Mouse (Mus musculus) erythroblast, embryonic 14.5 days (primary cell): ENCODE measurements around the gene Gm8764. TPM values are rescaled to one million over a fixed set of nuclear protein-coding genes. Genes with fewer than 3 reads are reported as not detected.
"Not testable (repeated sequence)": the region's sequence is repeated elsewhere in the genome, so short reads cannot be mapped to it uniquely, and the experiment has no call there.

Experiments used
- H3K27me3 ChIP-seq: 2 replicates; pipeline ENCODE4 v1.6.1; 2012; ENCODE audit warnings: inconsistent platforms; ENCODE audit not compliant: control insufficient read depth
- H3K36me3 ChIP-seq: 2 replicates; pipeline ENCODE4 v1.6.1; 2012; ENCODE audit warnings: mild to moderate bottlenecking, inconsistent platforms; ENCODE audit not compliant: control insufficient read depth
- H3K4me1 ChIP-seq: 2 replicates; pipeline ENCODE4 v1.6.1; 2012; ENCODE audit warnings: inconsistent platforms; ENCODE audit not compliant: control insufficient read depth
- H3K4me3 ChIP-seq: replicated peaks from 2 replicates; pipeline ENCODE3; 2012; ENCODE audit warnings: moderate library complexity, mild to moderate bottlenecking, inconsistent platforms
- H3K9me3 ChIP-seq: 2 replicates; pipeline ENCODE4 v1.6.1; 2012; ENCODE audit warnings: low read length, inconsistent platforms, mixed read lengths; ENCODE audit not compliant: control insufficient read depth
- GATA1 ChIP-seq: IDR thresholded peaks from 2 replicates; pipeline ENCODE4 v1.6.1; 2012; ENCODE audit warnings: low read length, inconsistent platforms, mixed read lengths
- TAL1 ChIP-seq: IDR thresholded peaks from 3 replicates; pipeline ENCODE4 v1.6.1; 2012; ENCODE audit warnings: low read length, inconsistent platforms, mixed read lengths
- polyA plus RNA-seq: library from polyadenylated mRNA; stranded (reverse); fragments of >175 nt; gene quantifications from 2 replicates; pipeline ENCODE4 v1.2.3, GENCODE M21; 2012

Gene Gm8764
- not detected in 2 replicates for polyA plus RNA-seq

DNA sequence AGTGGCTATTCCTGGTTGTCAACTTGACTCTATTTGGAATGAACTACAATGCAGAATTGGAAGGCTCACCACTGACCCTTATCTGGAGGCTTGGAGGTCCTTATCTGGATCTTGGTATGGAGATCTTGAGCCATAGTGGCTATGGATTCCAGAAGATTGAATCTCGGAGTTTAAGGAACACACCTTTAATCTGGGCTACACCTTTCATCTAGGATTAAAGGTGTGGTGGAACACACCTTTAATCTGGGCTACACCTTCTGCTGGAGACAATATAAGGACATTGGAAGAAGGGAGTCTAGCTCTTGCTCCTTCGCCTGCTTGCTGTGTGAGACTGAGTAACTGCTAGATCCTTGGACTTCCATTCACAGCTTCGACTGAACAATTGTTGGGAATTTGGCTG, at the start of gene Gm8764:
TSS of gene Gm8764 (plus strand) at position 301 of the 400 bp plus-strand sequence.
- H3K27me3 ChIP-seq, H3K36me3 ChIP-seq, H3K9me3 ChIP-seq, H3K4me1 ChIP-seq, H3K4me3 ChIP-seq: not testable (repeated sequence)

DNA sequence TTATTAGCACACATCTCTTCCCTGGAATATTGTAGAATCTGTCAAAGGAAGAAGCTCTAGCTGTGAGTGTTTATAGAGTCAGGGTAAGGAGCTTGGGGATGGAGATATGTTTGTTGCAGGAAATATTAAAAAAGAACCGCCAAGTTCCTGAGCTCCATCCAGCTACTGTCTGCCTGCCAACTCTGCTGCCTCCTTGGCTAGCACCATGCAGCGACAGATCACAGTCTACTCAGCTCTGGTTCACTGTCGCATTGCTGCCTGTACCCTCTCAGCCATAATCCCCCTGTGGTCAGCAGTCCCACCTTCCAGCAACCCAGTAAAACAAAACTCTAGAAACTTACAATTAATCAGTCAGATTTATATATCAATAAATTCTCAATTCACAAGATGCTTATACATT, 49.8 kb upstream of the Gm8764 start:
- Histone ChIP-seq H3K4me3 (no peak overlapping the region), H3K4me1 (no peaks in the 10 kb centered on the region), H3K27me3 (no peaks in the 10 kb centered on the region), H3K36me3 (no peaks in the 10 kb centered on the region), H3K9me3 (no peaks in the 10 kb centered on the region; the same call in 1 of the 2 replicates)
- TF ChIP-seq GATA1 (no peak), TAL1 (no peak)

DNA sequence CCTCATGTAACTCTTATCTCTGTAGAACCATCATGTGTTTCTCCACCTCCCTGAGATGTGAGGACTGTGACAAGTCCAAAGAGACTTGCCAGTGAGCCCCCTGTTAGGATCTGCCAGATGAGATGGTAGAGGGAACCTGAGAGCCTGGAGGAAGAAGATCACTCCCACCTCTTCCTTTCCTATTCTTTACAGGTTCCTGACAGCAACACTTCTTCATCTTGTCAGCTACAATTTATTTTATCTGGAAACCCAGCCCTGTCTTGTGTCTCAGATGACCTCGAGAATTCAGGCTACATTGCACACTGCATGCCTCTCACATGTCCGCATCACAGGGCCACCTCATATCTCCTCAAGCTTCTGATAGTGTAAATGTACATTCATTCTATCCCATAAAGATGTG, 41.5 kb upstream of the Gm8764 start:
- TF ChIP-seq TAL1 (no peak), GATA1 (no peak)
- no peaks in the 10 kb centered on the region; the same call in 1 of the 2 replicates for H3K9me3 ChIP-seq
- H3K4me1 ChIP-seq, result no peaks in the 10 kb centered on the region
- no peaks in the 10 kb centered on the region for H3K27me3 ChIP-seq
- no peaks in the 10 kb centered on the region for H3K36me3 ChIP-seq
- no peak overlapping the region for H3K4me3 ChIP-seq

DNA sequence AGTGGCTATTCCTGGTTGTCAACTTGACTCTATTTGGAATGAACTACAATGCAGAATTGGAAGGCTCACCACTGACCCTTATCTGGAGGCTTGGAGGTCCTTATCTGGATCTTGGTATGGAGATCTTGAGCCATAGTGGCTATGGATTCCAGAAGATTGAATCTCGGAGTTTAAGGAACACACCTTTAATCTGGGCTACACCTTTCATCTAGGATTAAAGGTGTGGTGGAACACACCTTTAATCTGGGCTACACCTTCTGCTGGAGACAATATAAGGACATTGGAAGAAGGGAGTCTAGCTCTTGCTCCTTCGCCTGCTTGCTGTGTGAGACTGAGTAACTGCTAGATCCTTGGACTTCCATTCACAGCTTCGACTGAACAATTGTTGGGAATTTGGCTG, 17.1 kb upstream of the Gm8764 start, which contains the start of gene Gm21293:
TSS of gene Gm21293 (plus strand) at position 301 of the 400 bp plus-strand sequence.
- not testable (repeated sequence) for H3K4me1 ChIP-seq, H3K27me3 ChIP-seq, H3K4me3 ChIP-seq, H3K9me3 ChIP-seq, H3K36me3 ChIP-seq

DNA sequence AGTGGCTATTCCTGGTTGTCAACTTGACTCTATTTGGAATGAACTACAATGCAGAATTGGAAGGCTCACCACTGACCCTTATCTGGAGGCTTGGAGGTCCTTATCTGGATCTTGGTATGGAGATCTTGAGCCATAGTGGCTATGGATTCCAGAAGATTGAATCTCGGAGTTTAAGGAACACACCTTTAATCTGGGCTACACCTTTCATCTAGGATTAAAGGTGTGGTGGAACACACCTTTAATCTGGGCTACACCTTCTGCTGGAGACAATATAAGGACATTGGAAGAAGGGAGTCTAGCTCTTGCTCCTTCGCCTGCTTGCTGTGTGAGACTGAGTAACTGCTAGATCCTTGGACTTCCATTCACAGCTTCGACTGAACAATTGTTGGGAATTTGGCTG, 8.6 kb upstream of the Gm8764 start, which contains the start of gene Gm6763:
TSS of gene Gm6763 (plus strand) at position 301 of the 400 bp plus-strand sequence.
- H3K27me3 ChIP-seq, H3K4me3 ChIP-seq, H3K9me3 ChIP-seq, H3K4me1 ChIP-seq, H3K36me3 ChIP-seq: not testable (repeated sequence)

DNA sequence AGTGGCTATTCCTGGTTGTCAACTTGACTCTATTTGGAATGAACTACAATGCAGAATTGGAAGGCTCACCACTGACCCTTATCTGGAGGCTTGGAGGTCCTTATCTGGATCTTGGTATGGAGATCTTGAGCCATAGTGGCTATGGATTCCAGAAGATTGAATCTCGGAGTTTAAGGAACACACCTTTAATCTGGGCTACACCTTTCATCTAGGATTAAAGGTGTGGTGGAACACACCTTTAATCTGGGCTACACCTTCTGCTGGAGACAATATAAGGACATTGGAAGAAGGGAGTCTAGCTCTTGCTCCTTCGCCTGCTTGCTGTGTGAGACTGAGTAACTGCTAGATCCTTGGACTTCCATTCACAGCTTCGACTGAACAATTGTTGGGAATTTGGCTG, 8.4 kb downstream of the Gm8764 start, which contains the start of gene Gm21304:
TSS of gene Gm21304 (plus strand) at position 301 of the 400 bp plus-strand sequence.
- H3K27me3 ChIP-seq, H3K4me1 ChIP-seq, H3K9me3 ChIP-seq, H3K4me3 ChIP-seq, H3K36me3 ChIP-seq: not testable (repeated sequence)

DNA sequence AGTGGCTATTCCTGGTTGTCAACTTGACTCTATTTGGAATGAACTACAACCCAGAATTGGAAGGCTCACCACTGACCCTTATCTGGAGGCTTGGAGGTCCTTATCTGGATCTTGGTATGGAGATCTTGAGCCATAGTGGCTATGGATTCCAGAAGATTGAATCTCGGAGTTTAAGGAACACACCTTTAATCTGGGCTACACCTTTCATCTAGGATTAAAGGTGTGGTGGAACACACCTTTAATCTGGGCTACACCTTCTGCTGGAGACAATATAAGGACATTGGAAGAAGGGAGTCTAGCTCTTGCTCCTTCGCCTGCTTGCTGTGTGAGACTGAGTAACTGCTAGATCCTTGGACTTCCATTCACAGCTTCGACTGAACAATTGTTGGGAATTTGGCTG, 16.9 kb downstream of the Gm8764 start, which contains the start of gene Gm21312:
TSS of gene Gm21312 (plus strand) at position 301 of the 400 bp plus-strand sequence.
- H3K4me1 ChIP-seq, H3K4me3 ChIP-seq: not testable (repeated sequence)

DNA sequence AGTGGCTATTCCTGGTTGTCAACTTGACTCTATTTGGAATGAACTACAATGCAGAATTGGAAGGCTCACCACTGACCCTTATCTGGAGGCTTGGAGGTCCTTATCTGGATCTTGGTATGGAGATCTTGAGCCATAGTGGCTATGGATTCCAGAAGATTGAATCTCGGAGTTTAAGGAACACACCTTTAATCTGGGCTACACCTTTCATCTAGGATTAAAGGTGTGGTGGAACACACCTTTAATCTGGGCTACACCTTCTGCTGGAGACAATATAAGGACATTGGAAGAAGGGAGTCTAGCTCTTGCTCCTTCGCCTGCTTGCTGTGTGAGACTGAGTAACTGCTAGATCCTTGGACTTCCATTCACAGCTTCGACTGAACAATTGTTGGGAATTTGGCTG, 25.4 kb downstream of the Gm8764 start, which contains the start of gene Gm20765:
TSS of gene Gm20765 (plus strand) at position 301 of the 400 bp plus-strand sequence.
- not testable (repeated sequence) for H3K36me3 ChIP-seq, H3K27me3 ChIP-seq, H3K9me3 ChIP-seq, H3K4me1 ChIP-seq, H3K4me3 ChIP-seq

More for the DNA sequence above, 16.9 kb downstream of the Gm8764 start, which contains the start of gene Gm21312:
- not testable (repeated sequence) for H3K9me3 ChIP-seq, H3K36me3 ChIP-seq, H3K27me3 ChIP-seq

DNA sequence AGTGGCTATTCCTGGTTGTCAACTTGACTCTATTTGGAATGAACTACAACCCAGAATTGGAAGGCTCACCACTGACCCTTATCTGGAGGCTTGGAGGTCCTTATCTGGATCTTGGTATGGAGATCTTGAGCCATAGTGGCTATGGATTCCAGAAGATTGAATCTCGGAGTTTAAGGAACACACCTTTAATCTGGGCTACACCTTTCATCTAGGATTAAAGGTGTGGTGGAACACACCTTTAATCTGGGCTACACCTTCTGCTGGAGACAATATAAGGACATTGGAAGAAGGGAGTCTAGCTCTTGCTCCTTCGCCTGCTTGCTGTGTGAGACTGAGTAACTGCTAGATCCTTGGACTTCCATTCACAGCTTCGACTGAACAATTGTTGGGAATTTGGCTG, 33.9 kb downstream of the Gm8764 start, which contains the start of gene Gm4340:
TSS of gene Gm4340 (plus strand) at position 301 of the 400 bp plus-strand sequence.
- not testable (repeated sequence) for H3K27me3 ChIP-seq, H3K36me3 ChIP-seq, H3K9me3 ChIP-seq, H3K4me1 ChIP-seq, H3K4me3 ChIP-seq

DNA sequence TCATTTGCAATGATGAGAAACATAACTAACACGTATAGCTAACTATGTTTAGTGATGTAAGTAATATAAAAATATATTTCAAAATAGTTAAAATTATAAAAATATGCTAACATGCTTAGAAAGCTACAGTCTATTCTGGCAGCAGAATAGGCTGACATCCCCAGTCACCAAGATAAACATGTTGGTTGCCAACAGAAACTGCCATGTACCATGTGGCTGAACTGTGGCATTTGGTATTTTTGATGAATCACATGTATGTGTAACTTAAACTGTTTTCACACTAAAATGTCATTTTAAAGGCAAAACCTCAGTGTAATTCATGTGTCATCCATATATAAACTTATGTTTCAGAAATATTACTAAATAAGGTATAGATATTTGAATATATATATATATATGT, 49.8 kb downstream of the Gm8764 start:
- Histone ChIP-seq H3K4me3 (no peak overlapping the region), H3K36me3 (no peaks in the 10 kb centered on the region), H3K27me3 (no peaks in the 10 kb centered on the region), H3K4me1 (no peaks in the 10 kb centered on the region), H3K9me3 (peaks cover 7% of the 10 kb centered on the region)
- TF ChIP-seq GATA1 (no peak), TAL1 (no peak)
